Mouse (Mus musculus): ENCODE results near the gene Krt13. TPM values are rescaled to one million over a fixed set of nuclear protein-coding genes. Genes with fewer than 3 reads are reported as not detected.

Gene Krt13
- polyA plus RNA-seq, 2 experiments, result 0.08 TPM; not detected in 1

DNA sequence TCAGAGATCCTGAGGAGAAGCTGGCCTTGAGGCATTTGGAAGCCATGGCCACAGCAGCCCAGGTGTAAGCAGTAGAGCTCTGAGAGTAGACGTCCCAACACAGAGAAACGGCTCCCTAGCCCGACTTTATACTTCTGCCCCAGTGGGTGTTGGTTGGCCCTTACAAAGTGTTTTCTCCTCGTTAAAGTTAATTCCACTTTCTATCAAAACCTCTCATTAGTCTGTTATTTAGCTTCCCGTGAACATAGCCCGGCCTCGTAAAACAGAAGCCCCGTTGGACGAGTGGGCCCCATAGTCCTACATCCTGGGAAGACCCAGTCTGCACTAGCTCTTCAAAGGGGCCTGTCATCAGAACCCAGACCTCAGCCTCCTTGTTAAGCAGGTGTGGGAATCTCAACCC lies 25.2 kb downstream of the Krt13 start, which contains the start of gene Krt35:
Krt35 (minus strand) TSS at position 101 of the 400 bp plus-strand sequence.
- ATAC-seq (ENCODE audit: insufficient read depth) (no peak), DNase-seq (ENCODE audit: low read depth in 3 of 3, low spot score in 3 of 3) (no peak)
- no peaks in the 10 kb centered on the region for H3K4me1 ChIP-seq (replicated peaks; ENCODE audit: control insufficient read depth in 2 of 2, insufficient read depth in 2 of 2, low read length in 1 of 2)
- TF ChIP-seq EP300 (IDR thresholded peaks at IDR 0.05; ENCODE audit: low read depth), result no peak
- no peak for TF ChIP-seq CTCF (IDR thresholded peaks at IDR 0.05; ENCODE audit: low read depth)
- H3K27me3 ChIP-seq (ENCODE audit: control insufficient read depth, insufficient read depth, low read length), result no peaks in the 10 kb centered on the region
- H3K9ac ChIP-seq (replicated peaks), result no peak within 1 kb of the TSS
- no peak within 1 kb of the TSS for H3K27ac ChIP-seq
- H3K36me3 ChIP-seq (replicated peaks; ENCODE audit: control insufficient read depth, insufficient read depth, low read depth), result no peaks in the 10 kb centered on the region
- H3K4me3 ChIP-seq (ENCODE audit: insufficient read depth in 1 of 2, low read depth in 2 of 2, low read length in 2 of 2), result no peak within 1 kb of the TSS
- H3K4me2 ChIP-seq (ENCODE audit: low read depth), result no peak within 1 kb of the TSS
- no peaks in the 10 kb centered on the region for H3K9me3 ChIP-seq (ENCODE audit: control insufficient read depth, low read length)
- WGBS (ENCODE audit: insufficient replicate concordance), result 70% methylated on average over 9 of the region's 9 CpGs

DNA sequence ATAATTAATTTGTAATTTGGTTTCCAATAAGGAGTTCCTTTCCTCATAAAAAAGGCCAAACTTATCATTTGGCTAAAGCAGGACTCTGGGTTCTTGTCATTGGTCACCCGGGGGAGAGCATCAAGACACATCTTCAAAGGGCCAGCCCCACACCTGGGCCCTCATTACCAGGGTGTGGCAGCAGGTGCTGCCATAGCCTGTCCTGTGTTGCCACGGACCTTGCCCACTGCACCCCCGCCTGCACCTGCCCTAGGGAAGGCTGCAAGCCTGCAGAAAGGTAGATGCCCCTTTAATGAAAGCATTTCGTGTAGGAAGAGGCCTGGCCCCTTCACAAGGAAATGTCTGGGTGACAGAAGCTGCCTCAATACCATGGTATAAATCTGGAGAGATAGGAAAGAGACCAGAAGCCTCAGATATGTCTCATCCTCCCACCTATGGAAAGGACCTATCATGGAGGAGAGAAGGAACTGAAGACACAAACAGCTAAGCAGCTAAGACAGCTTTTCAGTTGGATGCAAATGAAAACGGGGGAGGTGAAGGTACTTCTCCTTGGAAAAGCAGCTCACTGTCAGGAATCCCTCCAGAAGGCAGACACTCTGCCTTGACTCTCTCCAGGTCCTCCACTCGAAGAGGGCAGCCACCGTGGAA lies 32.9 kb downstream of the Krt13 start:
- ATAC-seq (ENCODE audit: insufficient read depth), result no peak
- no peaks in the 10 kb centered on the region for H3K9me3 ChIP-seq (ENCODE audit: control insufficient read depth, low read length)
- H3K4me1 ChIP-seq (replicated peaks; ENCODE audit: control insufficient read depth in 2 of 2, insufficient read depth in 2 of 2, low read length in 1 of 2), result no peaks in the 10 kb centered on the region
- H3K4me2 ChIP-seq (ENCODE audit: low read depth), result no peak overlapping the region
- H3K27me3 ChIP-seq (ENCODE audit: control insufficient read depth, insufficient read depth, low read length), result no peaks in the 10 kb centered on the region
- DNase-seq (ENCODE audit: low read depth in 3 of 3, low spot score in 3 of 3), result no peak
- 38% methylated on average over 7 of the region's 7 CpGs for WGBS (ENCODE audit: insufficient replicate concordance)
- no peak overlapping the region for H3K9ac ChIP-seq (replicated peaks)
- H3K4me3 ChIP-seq (ENCODE audit: insufficient read depth in 1 of 2, low read depth in 2 of 2, low read length in 2 of 2), result no peak overlapping the region
- H3K36me3 ChIP-seq (replicated peaks; ENCODE audit: control insufficient read depth, insufficient read depth, low read depth), result no peaks in the 10 kb centered on the region
- H3K27ac ChIP-seq, result no peak overlapping the region
- no peak for TF ChIP-seq CTCF (IDR thresholded peaks at IDR 0.05; ENCODE audit: low read depth)
- TF ChIP-seq EP300 (IDR thresholded peaks at IDR 0.05; ENCODE audit: low read depth), result no peak

DNA sequence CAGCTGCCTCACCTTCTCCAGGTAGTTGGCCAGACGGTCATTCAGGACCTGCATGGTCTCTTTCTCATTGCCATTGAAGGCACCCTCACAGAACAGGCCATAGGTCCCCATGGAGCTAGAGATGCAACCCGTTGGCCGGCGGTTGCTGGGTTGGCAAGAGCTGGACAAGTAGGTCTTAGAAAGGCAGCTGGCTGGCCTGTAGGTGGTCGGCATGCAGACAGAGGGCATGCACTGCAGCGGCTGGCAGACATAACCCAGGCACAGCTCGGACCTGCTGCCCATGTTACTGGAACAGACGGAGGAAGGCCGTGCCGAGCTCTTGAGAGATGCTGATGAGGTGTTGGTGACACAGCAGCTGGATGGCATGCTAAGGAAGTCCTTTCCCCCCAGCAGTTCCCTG lies 33.5 kb downstream of the Krt13 start, which contains the start of gene Krt32:
Krt32 (minus strand) TSS at position 366 of the 400 bp plus-strand sequence.
- H3K4me1 ChIP-seq (replicated peaks; ENCODE audit: control insufficient read depth in 2 of 2, insufficient read depth in 2 of 2, low read length in 1 of 2), result no peaks in the 10 kb centered on the region
- WGBS (ENCODE audit: insufficient replicate concordance), result 73% methylated on average over 10 of the region's 10 CpGs
- H3K4me3 ChIP-seq (ENCODE audit: insufficient read depth in 1 of 2, low read depth in 2 of 2, low read length in 2 of 2), result no peak within 1 kb of the TSS
- H3K9ac ChIP-seq (replicated peaks), result no peak within 1 kb of the TSS
- no peaks in the 10 kb centered on the region for H3K27me3 ChIP-seq (ENCODE audit: control insufficient read depth, insufficient read depth, low read length)
- no peak for ATAC-seq (ENCODE audit: insufficient read depth)
- DNase-seq (ENCODE audit: low read depth in 3 of 3, low spot score in 3 of 3), result no peak
- H3K9me3 ChIP-seq (ENCODE audit: control insufficient read depth, low read length), result no peaks in the 10 kb centered on the region
- no peak within 1 kb of the TSS for H3K4me2 ChIP-seq (ENCODE audit: low read depth)
- H3K27ac ChIP-seq, result no peak within 1 kb of the TSS
- TF ChIP-seq EP300 (IDR thresholded peaks at IDR 0.05; ENCODE audit: low read depth) (no peak), CTCF (IDR thresholded peaks at IDR 0.05; ENCODE audit: low read depth) (no peak)
- no peaks in the 10 kb centered on the region for H3K36me3 ChIP-seq (replicated peaks; ENCODE audit: control insufficient read depth, insufficient read depth, low read depth)

DNA sequence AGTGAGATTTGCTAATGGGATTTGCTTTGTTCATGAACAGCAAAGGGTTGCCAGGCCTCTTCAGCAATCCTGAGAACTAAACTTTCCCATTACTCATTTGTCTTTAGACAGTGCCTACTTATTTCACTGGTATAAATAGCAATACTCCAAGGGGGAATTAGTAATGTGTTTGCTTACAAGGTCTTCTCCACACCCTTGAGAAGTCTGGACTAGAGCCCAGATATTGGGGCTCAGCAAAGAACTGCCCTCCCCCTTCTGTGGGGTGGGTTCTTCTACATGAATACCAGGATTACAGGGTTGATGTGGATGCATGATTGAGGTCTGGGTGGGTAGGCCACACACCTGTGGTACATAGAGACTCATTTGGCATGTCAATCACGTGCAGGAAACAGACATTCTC lies 47.5 kb downstream of the Krt13 start:
- no peak overlapping the region for H3K4me3 ChIP-seq (ENCODE audit: insufficient read depth in 1 of 2, low read depth in 2 of 2, low read length in 2 of 2)
- no peak for TF ChIP-seq CTCF (IDR thresholded peaks at IDR 0.05; ENCODE audit: low read depth)
- H3K9me3 ChIP-seq (ENCODE audit: control insufficient read depth, low read length), result no peaks in the 10 kb centered on the region
- H3K4me1 ChIP-seq (replicated peaks; ENCODE audit: control insufficient read depth in 2 of 2, insufficient read depth in 2 of 2, low read length in 1 of 2), result no peaks in the 10 kb centered on the region
- H3K36me3 ChIP-seq (replicated peaks; ENCODE audit: control insufficient read depth, insufficient read depth, low read depth), result no peaks in the 10 kb centered on the region
- H3K27ac ChIP-seq, result no peak overlapping the region
- H3K4me2 ChIP-seq (ENCODE audit: low read depth), result no peak overlapping the region
- DNase-seq (ENCODE audit: low read depth in 3 of 3, low spot score in 3 of 3), result no peak
- WGBS (ENCODE audit: insufficient replicate concordance), result 19% methylated on average over 1 of the region's 1 CpGs
- no peak overlapping the region for H3K9ac ChIP-seq (replicated peaks)
- no peak for ATAC-seq (ENCODE audit: insufficient read depth)
- H3K27me3 ChIP-seq (ENCODE audit: control insufficient read depth, insufficient read depth, low read length), result no peaks in the 10 kb centered on the region

Other genes starting within 250 kb of the Krt13 start
- not detected in 2 replicates for gene Krtap9-1, start 248.2 kb downstream of the Krt13 start, polyA plus RNA-seq (2012; rRNA removed)
- gene Krtap9-1, start 248.2 kb downstream of the Krt13 start, polyA plus RNA-seq (2014; fragmentation: Nextera tagmentation; extraction: Ambion mirVana), result not detected in 2 replicates
- not detected in 2 replicates for gene Gm11567, start 242.4 kb downstream of the Krt13 start, polyA plus RNA-seq (2012; rRNA removed)
- gene Gm11567, start 242.4 kb downstream of the Krt13 start, polyA plus RNA-seq (2014; fragmentation: Nextera tagmentation; extraction: Ambion mirVana), result not detected in 2 replicates
- gene Krtap31-1, start 213.6 kb downstream of the Krt13 start, polyA plus RNA-seq (2012; rRNA removed), result not detected in 2 replicates
- not detected in 2 replicates for gene Krtap31-1, start 213.6 kb downstream of the Krt13 start, polyA plus RNA-seq (2014; fragmentation: Nextera tagmentation; extraction: Ambion mirVana)
- gene Gm11565, start 206.8 kb downstream of the Krt13 start, polyA plus RNA-seq (2012; rRNA removed), result not detected in 2 replicates
- not detected in 2 replicates for gene Gm11565, start 206.8 kb downstream of the Krt13 start, polyA plus RNA-seq (2014; fragmentation: Nextera tagmentation; extraction: Ambion mirVana)
- not detected in 2 replicates for gene Krtap31-2, start 185.3 kb downstream of the Krt13 start, polyA plus RNA-seq (2012; rRNA removed)
- not detected in 2 replicates for gene Krtap31-2, start 185.3 kb downstream of the Krt13 start, polyA plus RNA-seq (2014; fragmentation: Nextera tagmentation; extraction: Ambion mirVana)
- not detected in 2 replicates for gene Krtap9-5, start 173.1 kb downstream of the Krt13 start, polyA plus RNA-seq (2012; rRNA removed)
- not detected in 2 replicates for gene Krtap9-5, start 173.1 kb downstream of the Krt13 start, polyA plus RNA-seq (2014; fragmentation: Nextera tagmentation; extraction: Ambion mirVana)
- gene Krtap29-1, start 142.5 kb downstream of the Krt13 start, polyA plus RNA-seq (2012; rRNA removed), result not detected in 2 replicates
- not detected in 2 replicates for gene Krtap29-1, start 142.5 kb downstream of the Krt13 start, polyA plus RNA-seq (2014; fragmentation: Nextera tagmentation; extraction: Ambion mirVana)
- gene Krtap16-1, start 135.0 kb downstream of the Krt13 start, polyA plus RNA-seq (2012; rRNA removed), result not detected in 2 replicates
- gene Krtap16-1, start 135.0 kb downstream of the Krt13 start, polyA plus RNA-seq (2014; fragmentation: Nextera tagmentation; extraction: Ambion mirVana), result not detected in 2 replicates
- gene Krtap17-1, start 127.6 kb downstream of the Krt13 start, polyA plus RNA-seq (2012; rRNA removed), result not detected in 2 replicates
- not detected in 2 replicates for gene Krtap17-1, start 127.6 kb downstream of the Krt13 start, polyA plus RNA-seq (2014; fragmentation: Nextera tagmentation; extraction: Ambion mirVana)
- not detected in 2 replicates for gene Krt33a, start 105.4 kb downstream of the Krt13 start, polyA plus RNA-seq (2012; rRNA removed)
- gene Krt33a, start 105.4 kb downstream of the Krt13 start, polyA plus RNA-seq (2014; fragmentation: Nextera tagmentation; extraction: Ambion mirVana), result not detected in 2 replicates
- not detected in 2 replicates for gene Krt33b, start 91.7 kb downstream of the Krt13 start, polyA plus RNA-seq (2012; rRNA removed)
- gene Krt33b, start 91.7 kb downstream of the Krt13 start, polyA plus RNA-seq (2014; fragmentation: Nextera tagmentation; extraction: Ambion mirVana), result not detected in 2 replicates
- not detected in 2 replicates for gene Krt34, start 80.0 kb downstream of the Krt13 start, polyA plus RNA-seq (2012; rRNA removed)
- not detected in 2 replicates for gene Krt34, start 80.0 kb downstream of the Krt13 start, polyA plus RNA-seq (2014; fragmentation: Nextera tagmentation; extraction: Ambion mirVana)
- not detected in 2 replicates for gene Krt31, start 71.0 kb downstream of the Krt13 start, polyA plus RNA-seq (2012; rRNA removed)
- not detected in 2 replicates for gene Krt31, start 71.0 kb downstream of the Krt13 start, polyA plus RNA-seq (2014; fragmentation: Nextera tagmentation; extraction: Ambion mirVana)
- gene Krt32, start 33.3 kb downstream of the Krt13 start, polyA plus RNA-seq (2012; rRNA removed), result not detected in 2 replicates
- gene Krt32, start 33.3 kb downstream of the Krt13 start, polyA plus RNA-seq (2014; fragmentation: Nextera tagmentation; extraction: Ambion mirVana), result not detected in 2 replicates
- gene Krt35, start 25.3 kb downstream of the Krt13 start, polyA plus RNA-seq (2012; rRNA removed), result not detected in 2 replicates
- not detected in 2 replicates for gene Krt35, start 25.3 kb downstream of the Krt13 start, polyA plus RNA-seq (2014; fragmentation: Nextera tagmentation; extraction: Ambion mirVana)
- gene Krt36, start 15.9 kb downstream of the Krt13 start, polyA plus RNA-seq (2012; rRNA removed), result not detected in 2 replicates
- not detected in 2 replicates for gene Krt36, start 15.9 kb downstream of the Krt13 start, polyA plus RNA-seq (2014; fragmentation: Nextera tagmentation; extraction: Ambion mirVana)
- gene Krt15, start 14.4 kb upstream of the Krt13 start, polyA plus RNA-seq (2012; rRNA removed), result 0.18 and 0.35 TPM in 2 replicates
- gene Krt15, start 14.4 kb upstream of the Krt13 start, polyA plus RNA-seq (2014; fragmentation: Nextera tagmentation; extraction: Ambion mirVana), result 0.08 TPM in 1 of 2 replicates, not detected in the other
- gene Krt19, start 27.1 kb upstream of the Krt13 start, polyA plus RNA-seq (2012; rRNA removed), result 1.8 and 2.0 TPM in 2 replicates
- gene Krt19, start 27.1 kb upstream of the Krt13 start, polyA plus RNA-seq (2014; fragmentation: Nextera tagmentation; extraction: Ambion mirVana), result 1.2 and 2.4 TPM in 2 replicates
- not detected in 2 replicates for gene Krt9, start 71.7 kb upstream of the Krt13 start, polyA plus RNA-seq (2012; rRNA removed)
- gene Krt9, start 71.7 kb upstream of the Krt13 start, polyA plus RNA-seq (2014; fragmentation: Nextera tagmentation; extraction: Ambion mirVana), result not detected in 2 replicates
- 0.40 and 0.42 TPM in 2 replicates for gene Krt14, start 86.0 kb upstream of the Krt13 start, polyA plus RNA-seq (2012; rRNA removed)
- 0.13 and 0.25 TPM in 2 replicates for gene Krt14, start 86.0 kb upstream of the Krt13 start, polyA plus RNA-seq (2014; fragmentation: Nextera tagmentation; extraction: Ambion mirVana)
- gene Krt16, start 127.3 kb upstream of the Krt13 start, polyA plus RNA-seq (2012; rRNA removed), result not detected in 2 replicates
- gene Krt16, start 127.3 kb upstream of the Krt13 start, polyA plus RNA-seq (2014; fragmentation: Nextera tagmentation; extraction: Ambion mirVana), result not detected in 2 replicates
- 0.11 and 0.15 TPM in 2 replicates for gene Krt17, start 139.5 kb upstream of the Krt13 start, polyA plus RNA-seq (2012; rRNA removed)
- 0.18 and 0.20 TPM in 2 replicates for gene Krt17, start 139.5 kb upstream of the Krt13 start, polyA plus RNA-seq (2014; fragmentation: Nextera tagmentation; extraction: Ambion mirVana)
- not detected in 2 replicates for gene Krt42, start 148.3 kb upstream of the Krt13 start, polyA plus RNA-seq (2012; rRNA removed)
- not detected in 2 replicates for gene Krt42, start 148.3 kb upstream of the Krt13 start, polyA plus RNA-seq (2014; fragmentation: Nextera tagmentation; extraction: Ambion mirVana)
- gene Eif1, start 198.3 kb upstream of the Krt13 start, polyA plus RNA-seq (2012; rRNA removed), result 96.0 and 191 TPM in 2 replicates
- 1,798 and 1,809 TPM in 2 replicates for gene Eif1, start 198.3 kb upstream of the Krt13 start, polyA plus RNA-seq (2014; fragmentation: Nextera tagmentation; extraction: Ambion mirVana)
- gene Gast, start 212.8 kb upstream of the Krt13 start, polyA plus RNA-seq (2012; rRNA removed), result not detected in 2 replicates
- not detected in 2 replicates for gene Gast, start 212.8 kb upstream of the Krt13 start, polyA plus RNA-seq (2014; fragmentation: Nextera tagmentation; extraction: Ambion mirVana)
- gene Hap1, start 234.6 kb upstream of the Krt13 start, polyA plus RNA-seq (2012; rRNA removed), result 0.23 and 0.51 TPM in 2 replicates
- gene Hap1, start 234.6 kb upstream of the Krt13 start, polyA plus RNA-seq (2014; fragmentation: Nextera tagmentation; extraction: Ambion mirVana), result 0.06 and 0.38 TPM in 2 replicates

Data from liver, embryonic 14.5 days (tissue).